Mouse (Mus musculus) c-Kit-positive CD71-positive TER-119-negative erythroid progenitor cells, embryonic 14.5 days (primary cell): ENCODE data around the gene Baiap2.
A peak's percentile ranks its signal among the peaks of the same experiment; 100 is the strongest.

Experiments
- DNase-seq: peaks from one replicate; pipeline ENCODE4 v3.0.0-alpha.2; 2013; ENCODE audit warnings: low read depth

The Baiap2 gene

DNA sequence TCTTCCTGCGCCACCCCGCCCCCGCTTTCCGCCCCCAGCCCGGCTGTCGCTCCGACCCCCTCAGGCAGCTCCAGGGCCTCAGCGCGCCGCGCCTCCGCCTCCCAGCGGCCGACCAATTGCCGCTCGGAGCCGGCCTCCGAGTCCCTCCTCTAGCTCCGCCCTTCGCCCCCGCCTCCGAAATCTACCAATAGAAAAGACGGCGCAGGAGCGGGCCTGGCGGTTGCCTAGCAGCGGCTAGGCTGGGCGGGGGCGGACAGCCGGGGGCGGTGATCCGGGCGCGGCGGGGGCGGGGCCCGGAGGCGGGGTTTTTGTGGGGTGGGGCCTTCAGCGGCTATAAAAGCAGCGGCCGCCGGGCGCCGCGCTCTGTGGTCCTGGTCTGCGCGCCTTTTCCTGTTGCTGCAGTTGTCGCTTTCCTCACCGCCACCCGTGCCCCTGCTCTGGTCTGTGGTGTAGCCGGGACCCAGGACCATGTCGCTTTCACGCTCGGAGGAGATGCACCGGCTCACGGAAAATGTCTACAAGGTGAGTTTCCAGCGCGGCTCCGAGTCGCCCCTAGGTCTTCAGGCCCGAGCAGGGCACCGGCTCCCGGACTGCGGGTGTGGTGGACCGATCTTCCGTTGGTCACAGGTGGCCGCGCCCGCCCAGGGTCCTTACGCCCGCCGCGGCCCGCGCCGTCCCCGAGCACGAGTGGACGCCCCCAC lies at the start of gene Baiap2:
Gene Baiap2 (plus strand): TSS at position 37 of the 701 bp plus-strand sequence.
- DNase-seq, result peak; percentile 95

DNA sequence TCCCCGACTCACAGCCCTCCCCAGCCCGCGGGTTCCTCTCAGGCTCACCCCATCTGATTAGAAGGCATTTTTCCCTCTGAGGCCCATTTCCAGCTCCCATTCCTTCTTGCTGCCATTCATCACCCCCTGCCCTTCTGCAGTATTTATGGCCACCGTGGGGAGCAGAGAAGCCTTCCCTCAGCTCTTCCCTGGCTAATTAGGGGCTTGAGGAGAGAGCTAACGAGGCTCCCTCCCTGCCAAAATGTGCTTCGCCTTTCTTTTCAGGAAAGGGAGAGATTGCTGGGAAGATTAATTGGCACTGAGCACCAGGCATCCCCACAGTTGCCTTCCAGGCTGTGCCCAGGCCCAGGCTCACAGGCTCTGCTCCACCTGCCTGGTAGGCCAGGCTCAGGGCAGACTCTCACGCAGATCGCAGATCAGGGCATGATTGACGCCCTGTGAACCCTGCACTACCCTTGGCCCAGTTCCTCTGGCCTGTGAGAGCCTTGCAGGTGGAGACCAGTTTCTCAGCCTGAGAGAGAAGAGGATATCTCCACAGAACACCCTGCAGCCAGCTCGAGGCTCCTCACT lies 48.8 kb upstream of the Baiap2 start:
- DNase-seq, result no peak

- DNase-seq, result no peak
These were observed 47.9 kb upstream of the Baiap2 start for GRCm38 (mm10) chr11:119894634-119895033.

- no peak for DNase-seq
These were observed 45.5 kb upstream of the Baiap2 start for GRCm38 (mm10) chr11:119897041-119897440.

DNA sequence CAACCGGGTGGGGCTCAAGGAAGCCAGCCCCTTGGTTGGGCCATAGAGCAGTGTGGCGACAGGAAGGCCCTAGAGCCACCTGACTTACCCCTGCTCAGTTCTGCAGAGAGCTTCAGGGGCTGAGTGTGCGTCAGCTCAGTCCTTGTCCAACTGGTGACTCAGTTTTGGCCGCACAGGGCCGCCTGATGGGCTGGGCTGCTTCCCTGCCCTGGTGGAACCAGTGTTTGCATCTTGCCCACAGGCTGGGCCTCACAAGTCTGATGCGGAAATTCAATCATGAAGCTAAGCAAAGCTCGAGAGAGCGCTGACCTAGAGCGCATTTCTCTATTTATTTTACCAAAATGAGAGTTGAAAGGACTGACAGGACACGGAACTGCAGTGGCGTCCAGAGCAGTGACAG lies 43.6 kb upstream of the Baiap2 start:
- DNase-seq, result no peak

DNA sequence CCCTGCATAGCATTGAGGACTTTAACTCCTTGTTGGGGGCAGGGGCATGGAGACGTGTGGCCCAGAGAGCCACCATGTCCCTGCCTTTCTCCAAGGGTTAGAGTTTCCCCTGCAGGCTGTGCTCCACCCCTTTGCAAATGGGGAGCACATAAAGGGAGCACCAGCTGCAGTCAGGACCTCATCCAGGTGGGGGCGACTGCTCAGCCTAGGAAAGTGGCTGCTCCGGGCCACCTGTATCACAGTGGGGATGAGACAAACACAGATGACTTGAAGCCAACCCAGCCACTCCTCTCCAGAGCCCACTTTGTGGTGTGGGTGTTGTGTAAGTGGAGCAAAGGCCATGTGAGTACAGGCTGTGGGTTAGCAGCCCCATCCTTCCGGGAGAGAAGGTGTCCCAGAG lies 41.4 kb upstream of the Baiap2 start:
- no peak for DNase-seq

DNA sequence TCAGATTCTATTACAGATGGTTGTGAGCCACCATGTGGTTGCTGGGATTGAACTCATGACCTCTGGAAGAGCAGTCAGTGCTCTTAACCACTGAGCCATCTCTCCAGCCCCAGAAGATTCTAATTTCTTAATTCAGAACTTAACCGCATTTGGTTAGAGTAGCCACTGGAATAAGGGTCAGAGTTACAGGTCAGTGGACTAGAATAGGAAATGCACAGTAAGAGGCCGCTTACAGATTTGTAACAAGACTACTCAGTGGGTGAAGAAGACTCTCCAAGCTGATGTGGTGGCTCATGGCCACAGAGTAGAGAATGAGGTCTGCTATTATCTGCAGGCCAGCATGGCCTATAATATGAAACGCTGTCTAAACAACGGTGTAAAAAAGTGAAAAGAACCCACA lies 39.7 kb upstream of the Baiap2 start:
- DNase-seq, result no peak

DNA sequence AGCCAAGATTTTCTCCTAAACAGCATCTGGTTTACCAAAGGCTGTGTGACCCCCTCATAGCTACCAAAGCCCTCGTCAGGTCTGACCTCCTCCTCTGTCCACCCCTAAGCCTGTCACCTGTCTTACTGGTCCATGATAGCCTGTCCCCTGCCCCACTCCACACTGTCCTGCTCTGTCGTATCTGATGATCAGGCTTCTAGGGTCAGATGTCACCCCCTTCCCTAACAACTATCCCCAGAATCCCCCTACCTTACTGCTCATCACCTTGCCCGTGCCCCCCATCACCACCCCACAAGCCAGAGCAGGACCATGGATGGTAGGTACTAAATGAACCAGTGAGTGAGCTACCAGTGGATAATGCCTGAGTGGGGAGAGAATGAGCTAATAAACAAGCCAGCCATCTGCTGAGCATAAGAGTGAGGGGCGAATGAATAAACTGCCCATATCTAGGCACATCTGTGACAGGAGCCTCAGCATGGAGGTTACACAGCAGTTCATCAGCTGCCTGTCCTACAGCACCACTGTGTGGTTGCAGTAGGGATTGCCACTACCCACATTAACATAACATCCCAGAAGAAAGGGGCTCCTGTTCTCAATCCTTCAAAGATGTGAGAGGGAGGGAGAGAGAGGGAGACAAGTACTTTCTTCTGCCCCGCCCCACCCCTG lies 37.8 kb upstream of the Baiap2 start:
- DNase-seq, result peak; percentile 51

GRCm38 (mm10) chr11:119905794-119906193 lies 36.8 kb upstream of the Baiap2 start:
- no peak for DNase-seq

DNA sequence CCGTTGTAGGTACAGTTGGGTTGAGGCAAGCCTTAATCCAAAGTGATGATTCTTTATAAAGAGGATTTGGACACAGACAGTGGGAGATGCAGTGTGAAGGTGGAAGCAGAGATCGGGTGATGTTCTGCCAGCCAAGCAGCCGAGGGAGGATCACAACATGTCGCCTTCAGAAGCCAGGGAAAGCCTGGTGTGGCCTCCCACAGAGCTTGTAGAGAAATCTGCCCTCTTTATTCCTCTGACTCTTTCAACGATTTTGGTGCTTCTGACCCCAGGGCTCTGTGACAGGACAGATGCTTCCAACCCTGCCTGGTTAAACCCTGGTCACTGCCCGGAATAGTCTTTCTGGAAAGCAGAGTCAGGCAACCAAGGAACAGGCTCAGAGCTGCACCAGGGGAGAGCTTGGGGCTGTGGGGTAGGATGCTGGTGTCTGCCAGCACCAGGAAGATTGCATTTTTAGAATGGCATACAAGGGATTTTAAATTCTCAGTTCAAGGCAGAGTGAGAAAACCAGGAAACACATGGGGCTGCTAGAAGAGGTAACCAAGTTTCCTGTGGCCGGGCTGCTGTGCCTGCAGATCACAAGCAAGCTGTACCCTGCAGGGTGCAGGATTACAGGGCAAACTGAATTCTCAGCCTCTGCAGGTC lies 35.4 kb upstream of the Baiap2 start:
- no peak for DNase-seq

GRCm38 (mm10) chr11:119907711-119908110 lies 34.9 kb upstream of the Baiap2 start:
- DNase-seq, result no peak

GRCm38 (mm10) chr11:119909436-119909835 lies 33.1 kb upstream of the Baiap2 start:
- peak; percentile 39 for DNase-seq

- no peak for DNase-seq
These were observed 29.7 kb upstream of the Baiap2 start for GRCm38 (mm10) chr11:119912845-119913244.

DNA sequence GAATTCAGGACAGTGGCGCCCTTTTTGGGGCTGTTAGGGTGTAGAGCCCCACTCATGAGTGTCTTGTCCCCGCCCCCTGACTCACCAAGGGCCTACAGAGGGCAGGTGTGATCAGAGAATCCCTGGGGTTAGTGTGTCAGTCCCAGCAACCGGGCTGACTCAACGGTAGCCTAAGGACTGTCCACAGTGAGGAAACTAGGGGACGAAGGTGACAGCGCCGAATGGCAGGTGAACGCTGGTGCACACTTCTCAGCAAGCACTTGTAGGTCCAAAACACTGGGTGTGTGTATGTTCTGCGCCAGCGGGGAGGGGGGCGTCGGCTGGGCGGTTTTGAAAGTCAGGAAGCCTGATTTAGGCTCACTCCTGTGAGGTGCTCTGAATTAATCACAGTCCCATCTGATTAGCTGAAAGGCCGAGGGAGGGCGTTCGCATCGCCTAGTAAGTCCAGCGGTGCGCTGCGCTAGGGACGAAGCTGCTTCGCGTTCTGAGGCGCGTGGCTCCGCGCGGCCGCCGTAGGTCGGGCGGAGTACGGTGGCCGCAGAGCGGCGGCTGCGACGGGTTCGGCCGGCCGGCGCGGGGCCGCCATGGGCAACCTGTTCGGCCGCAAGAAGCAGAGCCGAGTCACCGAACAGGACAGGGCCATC lies 29.1 kb upstream of the Baiap2 start, which contains the start of gene Chmp6:
Gene Chmp6 (plus strand): TSS at position 151 of the 644 bp plus-strand sequence.
- DNase-seq, result peak; percentile 65

GRCm38 (mm10) chr11:119913935-119914314 lies 28.6 kb upstream of the Baiap2 start:
- peak; percentile 34 for DNase-seq

GRCm38 (mm10) chr11:119914381-119914780 lies 28.2 kb upstream of the Baiap2 start:
- DNase-seq, result no peak

- DNase-seq, result no peak
These were observed 26.9 kb upstream of the Baiap2 start for GRCm38 (mm10) chr11:119915666-119916065.

- DNase-seq, result no peak
These were observed 26.3 kb upstream of the Baiap2 start for GRCm38 (mm10) chr11:119916102-119916790.

DNA sequence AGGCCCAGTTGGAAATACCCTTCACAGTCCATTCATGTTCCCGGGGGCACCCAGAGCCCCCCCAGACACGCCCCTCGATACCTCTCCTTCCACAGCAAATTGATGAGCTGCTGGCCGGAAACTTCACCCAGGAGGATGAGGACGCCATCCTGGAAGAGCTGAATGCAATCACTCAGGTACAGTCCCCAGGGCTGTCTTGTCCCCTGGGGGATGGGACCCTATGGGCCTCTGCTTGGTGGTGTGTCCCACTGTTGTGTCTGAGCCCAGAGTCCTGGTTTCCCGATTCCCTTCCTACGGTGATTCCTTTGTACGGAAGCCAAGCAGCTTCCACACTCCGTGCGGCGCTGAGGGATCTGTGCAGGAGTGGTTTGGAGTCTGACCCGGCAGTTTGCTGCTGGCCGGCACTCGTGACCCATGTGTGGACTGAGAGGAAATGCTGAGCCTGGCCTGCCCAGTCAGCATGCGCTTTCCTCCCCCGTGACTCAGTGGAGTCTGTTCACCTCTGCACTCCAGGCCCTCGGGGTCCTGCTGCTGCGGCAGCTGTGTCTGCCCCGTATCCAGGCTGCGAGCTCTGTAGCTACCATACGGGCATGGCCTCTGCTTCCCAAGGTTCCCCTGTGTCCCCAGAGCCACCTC lies 25.6 kb upstream of the Baiap2 start:
- DNase-seq, result no peak

- no peak for DNase-seq
These were observed 24.0 kb upstream of the Baiap2 start for GRCm38 (mm10) chr11:119918521-119918920.

DNA sequence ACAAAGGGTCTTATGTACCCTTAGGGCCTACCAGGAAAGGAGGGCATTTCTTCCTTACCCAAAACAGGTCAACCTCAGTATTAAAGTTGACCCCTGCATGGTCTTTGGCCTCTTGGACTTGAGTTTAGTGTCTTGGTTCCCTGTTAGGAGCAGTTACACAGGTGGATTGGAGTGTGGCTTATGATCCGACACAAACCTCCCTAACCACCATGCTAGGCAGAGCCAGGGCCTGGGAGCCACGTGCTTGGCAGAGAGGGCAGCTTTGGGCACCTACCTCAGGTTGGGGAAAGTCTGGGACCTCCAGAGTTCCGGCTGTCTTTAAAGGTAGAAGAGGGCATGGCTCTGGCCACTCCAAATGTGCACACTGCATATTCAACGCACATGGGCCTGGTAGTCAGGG lies 23.1 kb upstream of the Baiap2 start:
- DNase-seq, result no peak
